Mouse (Mus musculus) MEL (cell line): ENCODE data around the gene Slfn5. TPM values are rescaled to one million over a fixed set of nuclear protein-coding genes. Genes with fewer than 3 reads are reported as not detected.

Experiments used
- DNase-seq: peaks from one replicate; pipeline ENCODE4 v3.0.0; 2011; ENCODE audit warnings: low read depth, low spot score
- H3K27ac ChIP-seq: 2 replicates; pipeline ENCODE4 v1.5.1; 2012; ENCODE audit warnings: low read depth, mild to moderate bottlenecking, control low read depth, low read length, moderate library complexity; ENCODE audit not compliant: control insufficient read depth
- H3K27me3 ChIP-seq, 2 experiments: fragments of 150-350 bp in 1 of 2; sonication (generic) in 1 of 2; 2 replicates each; pipeline ENCODE4 v1.6.1; 2012; ENCODE audit warnings: low read length in 2 of 2, mild to moderate bottlenecking in 2 of 2, improper control_type of control experiment in 1 of 2, moderate library complexity in 1 of 2; ENCODE audit not compliant: insufficient read depth in 2 of 2, control insufficient read depth in 1 of 2
- H3K36me3 ChIP-seq, 2 experiments: 2 replicates each; pipeline ENCODE4 v1.6.1; 2012 to 2014; ENCODE audit warnings: low read length in 2 of 2, improper control_type of control experiment in 1 of 2, inconsistent platforms in 1 of 2, mild to moderate bottlenecking in 1 of 2; ENCODE audit not compliant: insufficient read depth in 2 of 2, control insufficient read depth in 1 of 2
- H3K4me1 ChIP-seq, 2 experiments: fragments of 150-350 bp in 1 of 2; sonication (generic) in 1 of 2; 2 replicates each; pipeline ENCODE4 v1.6.1; 2012; ENCODE audit warnings: low read length in 2 of 2, improper control_type of control experiment in 1 of 2, mild to moderate bottlenecking in 1 of 2; ENCODE audit not compliant: insufficient read depth in 2 of 2, control insufficient read depth in 1 of 2
- H3K4me3 ChIP-seq, 2 experiments: fragments of 150-350 bp in 1 of 2; sonication (generic) in 1 of 2; 2 replicates each; pipeline ENCODE4 v1.5.1; 2012; ENCODE audit warnings: low read depth in 2 of 2, low read length in 2 of 2, mild to moderate bottlenecking in 2 of 2, moderate library complexity in 2 of 2, control low read depth in 1 of 2, improper control_type of control experiment in 1 of 2; ENCODE audit not compliant: control insufficient read depth in 1 of 2, insufficient read depth in 1 of 2
- H3K79me2 ChIP-seq: 2 replicates; pipeline ENCODE4 v1.6.1; 2012; ENCODE audit warnings: mild to moderate bottlenecking, low read length, moderate library complexity; ENCODE audit not compliant: control insufficient read depth, poor library complexity, insufficient read depth
- H3K9ac ChIP-seq: 2 replicates; pipeline ENCODE4 v1.6.1; 2012; ENCODE audit warnings: low read depth, mild to moderate bottlenecking, control low read depth, low read length, moderate library complexity; ENCODE audit not compliant: control insufficient read depth, poor library complexity, severe bottlenecking
- H3K9me3 ChIP-seq: fragments of 150-350 bp; sonication (generic); replicated peaks from 2 replicates; pipeline ENCODE4 v1.6.1; 2012; ENCODE audit warnings: mild to moderate bottlenecking, low read length, improper control_type of control experiment, moderate library complexity; ENCODE audit not compliant: insufficient read depth
- BHLHE40 ChIP-seq: IDR thresholded peaks from 2 replicates; pipeline ENCODE4 v1.6.1; 2012; ENCODE audit warnings: low read depth, mild to moderate bottlenecking, inconsistent platforms, low read length, improper control_type of control experiment, borderline replicate concordance
- E2F4 ChIP-seq: IDR thresholded peaks from 2 replicates; pipeline ENCODE4 v1.6.1; 2011; ENCODE audit warnings: low read depth, low read length, improper control_type of control experiment, borderline replicate concordance
- ELF1 ChIP-seq: IDR thresholded peaks from 2 replicates; pipeline ENCODE4 v1.6.1; 2014; ENCODE audit warnings: low read depth, mild to moderate bottlenecking, inconsistent platforms, low read length, improper control_type of control experiment, moderate library complexity
- EP300 ChIP-seq, 2 experiments: IDR thresholded peaks; 2 replicates each; pipeline ENCODE4 v1.6.1; 2011; ENCODE audit warnings: improper control_type of control experiment in 2 of 2, low read length in 2 of 2, low read depth in 1 of 2, mild to moderate bottlenecking in 1 of 2
- ETS1 ChIP-seq: IDR thresholded peaks from 2 replicates; pipeline ENCODE4 v1.6.1; 2012; ENCODE audit warnings: low read depth, mild to moderate bottlenecking, inconsistent platforms, low read length, improper control_type of control experiment, moderate library complexity
- GABPA ChIP-seq: IDR thresholded peaks from 2 replicates; pipeline ENCODE4 v1.6.1; 2012; ENCODE audit warnings: low read depth, mild to moderate bottlenecking, inconsistent platforms, low read length, improper control_type of control experiment, moderate library complexity
- GATA1 ChIP-seq: IDR thresholded peaks from 2 replicates; pipeline ENCODE4 v1.6.1; 2011; ENCODE audit warnings: low read depth, low read length, improper control_type of control experiment
- HCFC1 ChIP-seq: IDR thresholded peaks from 2 replicates; pipeline ENCODE4 v1.6.1; 2012; ENCODE audit warnings: low read depth, mild to moderate bottlenecking, inconsistent platforms, low read length, improper control_type of control experiment, moderate library complexity
- JUND ChIP-seq: IDR thresholded peaks from 2 replicates; pipeline ENCODE4 v1.6.1; 2011; ENCODE audit warnings: low read depth, mild to moderate bottlenecking, improper control_type of control experiment, low read length
- NELFE ChIP-seq: IDR thresholded peaks from 2 replicates; pipeline ENCODE4 v1.6.1; 2011; ENCODE audit warnings: low read depth, low read length, improper control_type of control experiment
- NRF1 ChIP-seq: IDR thresholded peaks from 2 replicates; pipeline ENCODE4 v1.6.1; 2014; ENCODE audit warnings: low read depth, mild to moderate bottlenecking, inconsistent platforms, low read length, improper control_type of control experiment, moderate library complexity; ENCODE audit not compliant: poor library complexity, insufficient read depth, severe bottlenecking
- POLR2A ChIP-seq, 2 experiments: IDR thresholded peaks; 2 replicates each; pipeline ENCODE4 v1.6.1; 2011 to 2012; ENCODE audit warnings: low read length in 2 of 2, mild to moderate bottlenecking in 2 of 2, control low read depth in 1 of 2, improper control_type of control experiment in 1 of 2, low read depth in 1 of 2, moderate library complexity in 1 of 2; ENCODE audit not compliant: control insufficient read depth in 1 of 2, insufficient read depth in 1 of 2, poor library complexity in 1 of 2
- POLR2AphosphoS2 ChIP-seq: IDR thresholded peaks from 2 replicates; pipeline ENCODE4 v1.6.1; 2011; ENCODE audit warnings: low read length, improper control_type of control experiment
- POLR2AphosphoS5 ChIP-seq: IDR thresholded peaks from 2 replicates; pipeline ENCODE4 v1.6.1; 2012; ENCODE audit warnings: low read depth, borderline replicate concordance, mild to moderate bottlenecking, inconsistent platforms, low read length, moderate library complexity, mixed read lengths
- RAD21 ChIP-seq: IDR thresholded peaks from 2 replicates; pipeline ENCODE4 v1.6.1; 2011; ENCODE audit warnings: mild to moderate bottlenecking, low read depth, low read length, improper control_type of control experiment
- SMC3 ChIP-seq: IDR thresholded peaks from 2 replicates; pipeline ENCODE4 v1.6.1; 2011; ENCODE audit warnings: low read depth, low read length, improper control_type of control experiment
- USF2 ChIP-seq, 2 experiments: IDR thresholded peaks; 2 replicates each; pipeline ENCODE4 v1.6.1; 2011 to 2012; ENCODE audit warnings: improper control_type of control experiment in 2 of 2, low read length in 2 of 2, borderline replicate concordance in 1 of 2, inconsistent platforms in 1 of 2, low read depth in 1 of 2, mild to moderate bottlenecking in 1 of 2; ENCODE audit not compliant: insufficient read depth in 1 of 2
- ZNF384 ChIP-seq: IDR thresholded peaks from 2 replicates; pipeline ENCODE4 v1.6.1; 2012; ENCODE audit warnings: low read depth, mild to moderate bottlenecking, inconsistent platforms, low read length, improper control_type of control experiment
- polyA plus RNA-seq, 2 experiments: library from polyadenylated mRNA; stranded (reverse) in 1 of 2; unstranded in 1 of 2; fragments of >175 nt in 1 of 2; fragments of >200 nt in 1 of 2; gene quantifications; 2 replicates each; pipeline versions ENCODE4 v1.2.1 to v1.2.4; 2012; ENCODE audit warnings: low replicate concordance in 2 of 2, low read depth in 1 of 2; ENCODE audit not compliant: insufficient read length in 2 of 2, insufficient read depth in 1 of 2, missing spikeins in 1 of 2
- total RNA-seq: library from RNA; depleted of rRNA; stranded (reverse); fragments of 300-350 nt; gene quantifications from 2 replicates; pipeline ENCODE4 v1.2.3, GENCODE M21; 2012

Gene Slfn5
- total and polyA plus RNA-seq, 3 experiments = 0.67 to 3.6 TPM; not detected in 1

GRCm38 (mm10) chr11:82907651-82908607 is 43.2 kb upstream of the Slfn5 start, which contains the start of gene Nle1 (continued):
- TF ChIP-seq HCFC1 (peak; percentile 91), POLR2AphosphoS2 (peak; percentile 86), SMC3 (no peak; the same call in 1 of the 2 replicates), RAD21 (no peak), POLR2AphosphoS5 (no peak), ELF1 (peak; percentile 64), GABPA (no peak; the same call in 1 of the 2 replicates), NRF1 (no peak), GATA1 (no peak), NELFE (peak; percentile 86), POLR2A (IDR thresholded peaks at IDR 0.05; ENCODE audit: control insufficient read depth in 1 of 2, insufficient read depth in 1 of 2, low read depth in 1 of 2, low read length in 2 of 2, poor library complexity in 1 of 2) (peak; percentile 91 to 98), BHLHE40 (no peak)
- TF ChIP-seq, all 39 proteins: peak for 18

GRCm38 (mm10) chr11:82908608-82908989 is 42.5 kb upstream of the Slfn5 start:
- peak; percentile 7; the same call in 1 of the 2 replicates for TF ChIP-seq E2F4
- TF ChIP-seq ETS1 = no peak
- TF ChIP-seq EP300 (IDR thresholded peaks at IDR 0.05; ENCODE audit: low read depth in 1 of 2, low read length in 2 of 2) = no peak
- TF ChIP-seq JUND = no peak
- TF ChIP-seq USF2 (IDR thresholded peaks at IDR 0.05; ENCODE audit: borderline replicate concordance in 1 of 2, insufficient read depth in 1 of 2, low read depth in 1 of 2, low read length in 2 of 2) = no peak
- no peak for TF ChIP-seq ZNF384
- peak; percentile 51; the same call in 1 of the 2 replicates for TF ChIP-seq NRF1
- TF ChIP-seq POLR2AphosphoS5 = no peak
- Histone ChIP-seq H3K4me3 (peak overlapping the region; percentile 45 to 96), H3K9me3 (no peaks in the 10 kb centered on the region), H3K27ac (peak overlapping the region; percentile 65), H3K9ac (peak overlapping the region; percentile 94), H3K4me1 (peaks cover 0 to 12% of the 10 kb centered on the region in 2 experiments; a peak in 3 of 4 replicates), H3K79me2 (peaks cover 21% of the 10 kb centered on the region), H3K27me3 (no peaks in the 10 kb centered on the region), H3K36me3 (peaks cover 2 to 17% of the 10 kb centered on the region in 2 experiments)
- no peak for DNase-seq
